Mouse (Mus musculus) lung, postnatal 10 days (tissue): Measurements from ENCODE around the gene Hspa14.
A peak's percentile ranks its signal among the peaks of the same experiment; 100 is the strongest.

Experiments
- DNase-seq: peaks from one replicate; pipeline ENCODE4 v3.0.0; 2021

Gene Hspa14

DNA sequence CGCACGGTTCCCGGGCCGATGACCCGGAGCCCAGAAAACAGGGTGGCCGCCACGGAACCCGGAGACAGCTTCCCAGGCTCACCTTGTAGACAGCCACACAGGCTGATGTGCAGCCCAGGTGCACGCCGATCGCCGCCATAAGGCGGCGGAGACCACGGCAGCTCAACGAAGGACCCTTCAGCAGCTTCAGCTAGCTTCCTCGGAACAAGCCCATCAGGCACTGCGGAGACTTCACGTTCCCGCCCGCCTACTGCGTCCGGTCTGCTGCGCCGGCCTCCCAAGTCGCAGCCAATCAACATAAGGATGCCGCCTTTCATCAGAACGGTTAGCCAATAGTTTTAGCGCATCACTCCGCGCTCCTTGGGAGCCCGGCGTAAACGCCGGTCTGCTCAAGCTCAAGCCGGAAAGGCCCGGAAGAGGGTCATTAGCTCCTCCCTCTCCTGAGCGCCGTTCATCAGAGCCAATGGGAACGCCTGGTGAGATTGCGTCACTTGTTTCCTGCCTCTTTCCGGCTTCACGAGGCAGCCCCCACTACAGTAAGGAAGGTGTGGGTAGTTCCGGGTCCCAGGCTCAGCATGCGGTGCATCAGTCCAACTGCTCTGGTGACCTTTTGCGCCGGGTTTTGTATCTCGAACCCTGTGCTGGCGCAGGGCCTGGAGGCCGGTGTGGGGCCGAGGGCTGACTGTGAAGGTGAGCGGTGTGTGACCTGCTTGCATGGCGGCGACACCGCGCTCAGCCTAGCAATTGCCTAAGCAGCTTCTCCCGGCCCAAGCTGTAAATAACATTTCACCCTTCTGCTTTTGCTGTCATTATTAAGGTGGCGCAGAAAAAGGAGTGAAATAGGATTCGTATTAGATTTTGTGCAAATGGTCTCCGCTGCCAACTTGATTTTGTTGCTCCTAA, at the start of gene Hspa14, which contains the start of the genes Gm45902 and Cdnf:
TSS of gene Hspa14 (minus strand) at position 263 of the 903 bp plus-strand sequence.
TSS of gene Gm45902 (minus strand) at position 239 of the 903 bp plus-strand sequence.
TSS of gene Cdnf (plus strand) at position 479 of the 903 bp plus-strand sequence.
- DNase-seq, result peak; percentile 97

DNA sequence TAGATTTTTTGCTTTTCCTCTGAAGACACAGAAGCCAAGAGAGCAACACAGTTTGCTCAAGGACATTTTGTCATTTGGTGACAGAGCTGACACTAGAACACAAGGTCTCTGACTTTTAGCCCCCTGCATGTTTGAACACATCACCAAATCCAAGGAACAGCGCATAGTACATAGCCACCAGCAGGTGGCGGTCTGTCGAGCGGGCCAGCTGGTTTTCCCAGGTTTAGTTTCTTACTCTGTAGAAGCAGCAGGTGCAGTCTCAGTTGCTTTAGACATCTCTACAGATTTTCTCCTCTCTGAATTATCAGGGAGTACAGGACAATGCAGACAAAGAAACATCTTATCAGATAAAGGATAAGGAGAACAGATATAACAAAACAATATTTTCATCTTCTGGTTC, 34.0 kb upstream of the Hspa14 start:
- DNase-seq, result peak; percentile 52

DNA sequence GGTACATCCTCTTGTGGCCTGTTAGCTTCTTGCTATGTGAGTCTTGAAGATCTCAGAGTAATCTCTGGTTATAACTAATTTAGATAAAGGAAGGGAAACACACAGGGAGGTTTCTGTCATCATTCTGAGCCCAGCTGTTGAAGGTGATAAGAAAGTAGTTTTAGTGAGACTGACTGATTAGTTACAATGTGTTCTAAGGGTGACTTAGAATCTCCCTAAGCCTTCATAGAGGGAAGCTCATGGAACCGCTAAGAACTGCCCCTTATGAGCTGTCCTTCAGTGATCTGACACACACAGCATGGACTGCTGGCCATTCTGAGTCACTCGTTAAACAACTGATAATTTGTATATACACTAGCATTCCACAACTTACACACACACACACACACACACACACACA, 33.4 kb upstream of the Hspa14 start:
- no peak for DNase-seq

DNA sequence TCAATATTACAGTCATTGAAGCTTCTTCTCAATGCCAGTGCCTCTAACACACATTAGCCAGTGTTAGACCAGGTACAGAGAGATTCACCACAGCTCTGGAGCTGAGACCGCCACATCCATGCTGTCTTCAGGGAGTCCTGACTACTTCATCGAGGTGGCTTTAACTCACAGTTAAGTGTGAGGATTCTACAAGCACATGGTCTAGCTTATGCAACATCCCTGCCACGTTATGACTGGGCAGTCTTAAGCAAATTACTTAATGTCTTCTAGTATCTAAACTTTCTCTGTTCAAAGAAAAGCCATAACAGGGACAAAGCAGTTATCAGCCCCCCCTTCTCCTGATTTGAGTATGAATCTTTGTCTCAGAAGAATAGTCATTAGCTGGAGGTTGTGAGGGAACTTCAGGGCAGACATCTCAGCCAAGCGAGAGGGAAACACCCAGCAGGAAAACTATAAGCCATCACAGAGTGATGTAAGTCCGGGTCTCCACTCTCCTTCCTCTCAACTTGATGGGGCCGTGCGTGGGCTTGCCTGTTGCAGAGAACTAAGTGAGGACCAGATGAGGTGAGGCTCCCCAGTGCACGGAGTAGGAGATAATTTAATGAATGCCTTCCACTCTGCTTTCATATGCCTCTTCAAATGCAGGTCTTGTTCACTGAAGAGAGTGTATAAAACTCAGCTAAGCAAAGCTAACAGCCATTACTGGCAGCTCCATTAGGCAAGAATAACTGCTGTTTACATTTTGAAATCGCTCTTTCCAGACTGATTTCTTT, 28.9 kb upstream of the Hspa14 start:
- DNase-seq, result no peak

DNA sequence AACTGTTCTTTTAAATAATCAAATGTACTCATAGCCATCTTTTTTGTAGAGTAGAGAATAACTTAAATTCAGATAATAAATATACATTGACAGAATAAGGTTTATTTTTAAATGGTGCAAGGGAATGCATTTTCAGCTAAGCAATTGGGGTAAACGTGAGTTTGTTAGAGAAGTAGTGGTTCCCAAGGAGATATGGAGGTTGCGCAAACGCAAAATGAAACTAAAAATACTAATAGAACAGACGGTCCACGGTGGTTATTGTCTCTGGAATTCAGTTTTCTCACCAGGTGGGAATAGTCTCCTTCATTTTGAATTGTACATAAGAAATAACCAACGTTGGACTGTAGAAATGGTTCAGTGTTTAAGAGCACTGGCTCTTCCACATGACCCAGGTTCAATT, 13.7 kb upstream of the Hspa14 start:
- DNase-seq, result no peak

DNA sequence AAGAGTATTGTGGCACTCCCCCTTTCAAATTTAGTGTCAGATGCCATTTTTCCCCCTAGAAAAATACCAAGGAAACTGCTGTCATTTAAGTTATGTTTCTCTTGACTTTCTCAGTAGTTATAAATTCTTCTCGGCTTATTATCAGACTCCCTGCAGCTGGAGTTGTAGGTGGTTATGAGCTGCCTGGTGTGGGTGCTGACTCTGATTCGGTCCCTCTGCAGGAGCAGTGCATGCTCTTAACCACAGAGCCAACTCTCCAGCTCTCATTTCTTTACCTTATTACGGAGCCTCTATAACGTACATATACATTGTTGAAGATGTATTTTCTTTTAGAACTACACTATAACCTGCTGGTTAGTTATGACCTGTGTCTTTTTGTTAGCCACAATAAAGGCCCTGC, 9.9 kb upstream of the Hspa14 start:
- DNase-seq, result no peak

DNA sequence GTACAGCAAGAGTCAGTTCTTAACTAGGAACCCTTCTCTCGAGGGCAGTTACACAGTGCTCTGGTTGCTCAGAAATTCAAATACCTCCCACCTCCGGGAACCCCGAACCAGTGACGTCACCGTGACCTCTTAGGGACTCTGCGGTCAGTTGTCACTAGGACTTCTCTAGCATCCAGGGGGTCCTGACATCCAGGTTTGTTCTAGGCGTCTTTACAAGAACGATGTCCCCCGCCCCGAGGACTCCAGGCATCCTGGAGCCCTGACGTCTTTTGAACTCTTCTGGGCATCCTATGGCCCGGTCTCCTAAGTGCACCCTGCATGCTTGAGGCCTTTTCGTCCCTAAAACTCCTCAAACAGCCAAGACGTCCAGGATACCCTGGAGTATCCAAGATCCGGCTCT, 538 bp downstream of the Hspa14 start:
- peak; percentile 36 for DNase-seq

DNA sequence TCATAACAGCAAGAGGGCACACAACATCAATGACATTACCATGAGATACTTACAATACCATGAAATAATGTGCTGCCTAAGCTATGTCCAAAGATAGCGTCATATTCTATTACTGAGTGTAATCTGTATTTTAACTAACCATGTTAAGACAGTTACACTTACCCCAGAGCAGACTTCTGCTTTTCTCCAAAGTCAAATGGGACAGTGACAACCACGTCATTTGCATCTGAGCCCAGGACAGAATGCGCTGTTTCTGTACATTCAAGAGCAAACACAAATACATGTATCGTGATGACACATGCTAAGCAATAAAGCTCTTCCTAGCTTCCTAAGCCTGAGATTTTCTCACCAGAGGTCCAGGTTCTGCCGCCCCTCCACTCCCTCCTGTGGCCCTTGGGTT, 11.7 kb downstream of the Hspa14 start:
- no peak for DNase-seq

DNA sequence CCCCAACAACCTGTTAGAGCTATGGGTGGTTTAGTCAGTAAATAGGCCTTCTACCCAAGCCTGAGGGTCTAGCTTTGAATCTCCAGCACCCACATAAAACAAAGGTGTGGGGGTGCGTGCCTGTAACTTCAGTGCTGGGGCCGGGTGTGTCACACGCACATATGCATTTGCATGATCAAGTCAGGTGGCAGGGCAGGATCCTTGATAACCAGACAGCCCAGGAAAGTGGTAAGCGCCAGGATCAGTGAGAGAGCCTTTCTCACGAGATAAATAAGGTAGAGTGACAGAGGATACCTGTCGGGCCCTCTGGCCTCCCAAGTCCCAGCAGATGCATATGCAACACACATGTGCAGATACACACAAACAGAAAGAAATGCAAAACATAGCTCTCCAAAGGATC, 13.1 kb downstream of the Hspa14 start:
- DNase-seq, result no peak

DNA sequence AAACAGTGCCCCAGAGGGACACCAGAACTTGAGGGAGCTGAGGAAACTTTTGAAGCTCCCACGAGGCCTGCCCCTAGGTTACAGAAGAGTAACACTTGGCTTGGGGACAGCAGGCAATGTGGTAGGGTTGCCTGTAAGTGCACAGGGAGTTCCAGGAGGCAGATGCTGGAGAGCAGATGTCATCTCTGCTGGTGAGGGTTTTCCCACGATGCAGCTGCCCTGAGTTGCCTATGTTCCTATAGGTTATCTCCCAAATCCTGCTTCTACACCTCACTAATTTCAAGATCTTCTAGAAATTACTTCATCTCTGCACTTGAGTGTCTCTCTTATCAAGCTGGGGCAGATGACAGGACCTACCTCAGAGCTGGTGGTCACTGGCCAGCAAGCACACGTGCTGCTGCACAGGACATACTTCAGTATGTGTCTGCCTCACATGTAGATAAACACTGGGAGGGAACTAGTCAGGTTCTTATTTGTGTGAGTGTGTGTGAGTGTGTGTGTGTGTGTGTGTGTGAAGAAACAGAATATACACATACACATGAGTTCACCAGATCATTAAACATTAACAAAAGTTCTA, 18.7 kb downstream of the Hspa14 start:
- DNase-seq, result no peak

DNA sequence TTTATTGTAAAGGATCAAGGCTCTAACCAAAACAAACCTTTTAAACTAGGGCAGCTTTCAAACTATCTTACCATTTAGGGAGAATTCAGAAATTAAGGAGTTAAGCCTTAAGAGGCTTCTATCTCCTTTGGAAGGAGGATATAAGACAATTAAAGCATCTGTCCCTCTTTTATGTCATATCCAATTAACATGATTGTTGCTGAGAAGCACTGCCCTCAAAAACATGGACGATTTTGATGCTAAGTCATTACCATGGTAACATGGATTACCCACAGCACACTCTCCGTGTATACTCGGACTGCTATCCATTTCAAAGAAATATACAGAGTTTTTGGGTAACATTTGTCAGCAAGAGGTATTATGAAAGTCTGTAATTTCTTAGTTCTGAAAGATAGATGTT, 22.8 kb downstream of the Hspa14 start:
- DNase-seq, result no peak

DNA sequence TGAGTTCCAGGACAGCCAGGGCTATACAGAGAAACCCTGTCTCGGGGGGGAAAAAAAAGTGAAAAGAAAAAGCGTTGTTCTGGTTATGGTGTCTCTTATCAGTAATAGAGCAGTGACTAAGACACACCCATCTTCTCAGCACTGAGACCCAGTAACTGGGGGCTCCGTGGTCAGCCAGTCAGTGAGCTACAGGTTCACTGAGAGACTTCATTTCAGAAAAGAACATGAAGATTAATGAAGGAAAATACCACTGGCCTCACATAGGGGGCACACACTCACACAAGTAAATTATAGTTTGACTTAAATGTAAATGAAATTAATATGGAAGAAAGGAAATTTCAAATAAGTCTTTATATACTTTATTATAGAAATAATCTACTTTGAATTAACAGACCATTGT, 32.4 kb downstream of the Hspa14 start:
- no peak for DNase-seq

DNA sequence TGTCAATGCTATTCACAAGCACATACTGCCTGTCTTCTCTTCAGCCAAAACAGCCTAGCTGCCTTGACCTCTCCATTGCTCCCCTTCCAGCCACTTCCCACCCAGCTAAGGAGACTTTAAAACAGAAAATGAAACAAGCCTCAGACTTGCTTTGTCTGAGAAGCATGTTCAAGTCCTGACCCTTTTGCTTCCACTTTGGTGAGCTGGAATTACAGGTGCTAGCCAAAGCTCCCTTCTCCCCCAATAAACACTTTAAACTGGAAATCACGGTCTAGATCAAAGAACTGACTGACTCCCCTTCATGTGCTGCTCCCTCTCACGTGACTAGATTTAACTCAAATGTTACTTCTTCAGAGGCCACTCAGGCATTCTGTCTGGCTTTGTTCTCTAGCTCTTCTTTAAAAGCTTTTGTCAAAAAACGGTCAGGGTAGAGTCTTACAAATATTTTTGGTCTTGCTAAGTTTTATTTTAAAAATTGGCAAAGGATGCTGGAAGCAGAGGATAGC, 36.8 kb downstream of the Hspa14 start:
- peak; percentile 2 for DNase-seq

DNA sequence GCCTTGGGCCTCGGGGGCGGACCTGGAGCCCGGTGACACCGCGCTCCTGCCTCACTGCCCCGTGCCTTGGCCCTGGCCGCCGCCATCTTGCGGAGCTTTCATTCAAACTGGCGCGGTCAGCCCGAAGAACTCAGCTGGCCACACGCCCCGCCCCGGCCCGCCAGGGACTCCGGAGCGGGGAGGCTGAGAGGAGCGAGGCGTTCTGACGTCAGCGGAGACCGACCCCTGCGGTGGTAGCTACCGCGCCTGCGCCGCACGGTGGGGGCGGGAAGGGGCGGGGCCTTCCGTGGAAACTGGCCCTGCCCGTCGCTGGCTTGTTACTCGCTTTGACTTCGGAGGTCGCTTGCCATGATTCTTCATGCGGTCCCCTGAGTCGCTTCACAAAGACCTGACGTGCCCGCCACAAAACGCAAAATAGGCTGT, 37.7 kb downstream of the Hspa14 start, which contains the start of gene Suv39h2:
TSS of gene Suv39h2 (minus strand) at position 171 of the 423 bp plus-strand sequence.
- peak; percentile 98 for DNase-seq

DNA sequence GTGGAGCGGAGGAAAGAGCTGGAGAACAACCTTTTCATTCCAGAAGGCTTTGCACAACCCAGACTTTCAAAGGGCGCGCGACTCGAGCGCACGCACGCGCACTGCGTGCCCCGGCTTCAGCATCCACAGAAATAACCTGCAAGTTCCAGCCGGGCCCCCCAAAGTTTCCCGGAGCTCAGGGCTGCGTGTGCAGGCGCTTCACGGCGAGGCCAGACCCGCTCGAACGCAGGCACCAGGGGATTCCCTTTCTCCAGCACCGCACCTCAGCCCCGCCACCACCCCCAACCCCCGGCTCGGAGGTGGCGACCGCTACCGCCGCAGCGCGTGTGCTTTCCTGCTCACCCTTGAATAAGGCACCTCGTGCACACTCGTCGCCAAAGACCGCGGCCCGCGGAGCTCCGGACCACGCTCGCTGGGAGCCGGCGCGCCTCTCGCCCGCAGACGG, 38.2 kb downstream of the Hspa14 start:
- DNase-seq, result peak; percentile 50

DNA sequence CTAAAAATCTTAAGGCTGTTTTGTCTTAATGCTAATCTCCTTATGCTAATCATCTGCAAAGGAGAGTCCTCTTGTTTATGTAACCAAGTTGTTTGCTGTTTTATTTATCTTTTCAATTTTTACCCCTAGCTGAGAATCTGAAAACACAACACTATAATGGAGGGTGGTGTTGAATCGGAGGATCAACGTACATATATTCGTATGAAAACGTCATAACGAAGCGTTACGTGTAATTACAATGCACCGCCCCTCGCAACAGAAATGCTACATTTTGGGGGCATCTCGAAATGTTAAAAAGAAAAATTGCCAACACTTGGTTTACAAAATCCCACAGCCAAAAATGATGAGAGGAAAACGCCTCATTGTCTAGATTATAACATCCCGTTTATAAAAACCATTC, 38.7 kb downstream of the Hspa14 start:
- DNase-seq, result no peak

DNA sequence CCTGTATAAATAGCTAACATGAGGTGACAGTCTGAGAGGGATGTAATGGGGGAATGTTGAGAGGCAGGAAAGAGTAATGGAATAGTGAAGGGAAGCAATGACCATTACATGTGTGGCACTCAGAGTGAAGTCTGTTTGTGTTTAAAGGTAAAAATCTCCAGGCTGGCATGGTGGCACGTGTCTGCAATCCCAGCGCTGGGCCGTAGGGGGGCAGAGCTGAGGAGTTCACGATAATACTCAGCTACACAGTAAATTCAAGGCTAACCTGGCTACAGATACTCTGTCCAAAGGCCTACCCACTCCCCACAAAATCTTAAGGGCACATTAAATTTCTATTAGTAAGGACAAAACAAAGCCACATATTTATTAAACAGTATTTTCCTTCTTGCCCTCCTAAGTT, 56.0 kb downstream of the Hspa14 start:
- no peak for DNase-seq

DNA sequence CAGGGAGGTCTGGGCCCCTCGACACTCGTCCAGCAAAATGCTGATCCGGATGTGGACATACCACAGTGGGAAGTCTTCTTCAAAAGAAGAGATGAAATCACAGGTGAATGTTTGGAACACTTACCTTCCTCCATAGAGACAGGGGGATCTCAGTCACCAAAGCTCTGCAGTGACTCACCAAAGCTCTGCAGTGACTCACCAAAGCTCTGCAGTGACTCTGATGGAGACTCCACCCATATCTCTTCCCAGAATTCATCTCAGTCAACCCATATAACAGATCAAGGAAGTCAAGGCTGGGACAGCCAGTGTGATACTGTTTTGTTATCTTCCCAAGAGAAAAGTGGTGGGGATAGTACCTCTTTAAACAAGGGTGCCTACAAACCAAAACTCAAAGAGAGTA, 59.5 kb downstream of the Hspa14 start:
- no peak for DNase-seq

DNA sequence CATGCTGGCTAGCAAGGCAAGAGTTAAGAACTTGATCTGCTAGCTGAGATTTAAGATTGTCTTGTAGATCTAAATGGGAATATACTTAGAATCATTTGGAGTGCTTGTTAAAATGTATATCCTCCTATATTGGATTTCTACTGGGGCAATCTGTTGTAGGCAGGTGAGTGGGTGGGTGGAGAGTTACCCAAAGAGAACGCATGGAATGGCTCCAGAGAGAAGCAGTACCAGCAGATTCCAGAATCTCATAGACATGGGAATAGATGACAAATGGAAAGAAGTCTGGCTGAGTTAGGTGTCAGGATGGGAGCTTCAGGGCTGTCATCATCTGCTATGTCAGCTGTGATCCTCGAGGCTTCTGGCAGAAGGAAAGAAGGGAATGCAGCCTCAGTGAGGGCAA, 63.2 kb downstream of the Hspa14 start:
- DNase-seq, result no peak

DNA sequence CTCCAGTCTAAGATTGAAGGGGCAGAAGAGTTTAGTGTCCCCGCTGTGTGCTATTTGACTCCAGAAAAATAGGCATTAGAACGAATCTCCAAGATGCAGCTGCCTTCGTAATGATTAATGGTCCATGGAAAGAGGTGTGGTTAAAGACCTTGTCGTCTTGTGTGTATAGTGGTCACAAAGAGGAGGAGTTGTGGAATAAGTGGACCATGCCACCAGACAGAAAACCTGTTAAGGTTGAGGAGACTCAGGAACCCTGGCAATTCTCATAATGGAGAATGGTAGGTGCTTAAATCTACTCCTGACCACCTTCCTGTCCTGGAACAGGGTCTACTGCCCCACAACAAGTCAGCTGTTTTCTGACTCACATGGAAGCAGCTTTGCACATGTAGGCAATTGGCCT, 66.6 kb downstream of the Hspa14 start:
- DNase-seq, result no peak

DNA sequence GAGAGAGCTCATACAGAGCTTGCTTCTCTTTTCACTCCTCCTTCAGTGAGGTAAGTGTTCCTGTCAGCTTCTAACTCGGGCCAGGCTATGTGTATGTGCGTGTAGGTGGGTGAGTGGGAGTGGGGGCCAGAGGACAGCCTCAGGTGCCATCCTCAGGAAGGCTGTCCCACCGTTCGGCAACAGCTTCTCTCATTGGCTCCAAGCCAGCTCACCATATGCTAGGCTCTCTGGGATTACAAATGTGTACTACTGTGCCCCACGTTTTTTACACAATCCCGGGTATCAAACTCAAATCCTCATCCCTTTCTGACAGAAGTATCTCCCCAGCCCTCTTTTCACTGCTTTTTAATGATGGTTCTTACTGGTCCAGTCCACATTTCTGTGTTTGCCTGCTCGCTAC, 68.4 kb downstream of the Hspa14 start:
- DNase-seq, result peak; percentile 15
